Mouse (Mus musculus): ENCODE data around the gene Otop3.
A peak's percentile ranks its signal among the peaks of the same experiment; 100 is the strongest.
"Not testable (repeated sequence)": the region's sequence is repeated elsewhere in the genome, so short reads cannot be mapped to it uniquely, and the experiment has no call there.

Otop3 gene

DNA sequence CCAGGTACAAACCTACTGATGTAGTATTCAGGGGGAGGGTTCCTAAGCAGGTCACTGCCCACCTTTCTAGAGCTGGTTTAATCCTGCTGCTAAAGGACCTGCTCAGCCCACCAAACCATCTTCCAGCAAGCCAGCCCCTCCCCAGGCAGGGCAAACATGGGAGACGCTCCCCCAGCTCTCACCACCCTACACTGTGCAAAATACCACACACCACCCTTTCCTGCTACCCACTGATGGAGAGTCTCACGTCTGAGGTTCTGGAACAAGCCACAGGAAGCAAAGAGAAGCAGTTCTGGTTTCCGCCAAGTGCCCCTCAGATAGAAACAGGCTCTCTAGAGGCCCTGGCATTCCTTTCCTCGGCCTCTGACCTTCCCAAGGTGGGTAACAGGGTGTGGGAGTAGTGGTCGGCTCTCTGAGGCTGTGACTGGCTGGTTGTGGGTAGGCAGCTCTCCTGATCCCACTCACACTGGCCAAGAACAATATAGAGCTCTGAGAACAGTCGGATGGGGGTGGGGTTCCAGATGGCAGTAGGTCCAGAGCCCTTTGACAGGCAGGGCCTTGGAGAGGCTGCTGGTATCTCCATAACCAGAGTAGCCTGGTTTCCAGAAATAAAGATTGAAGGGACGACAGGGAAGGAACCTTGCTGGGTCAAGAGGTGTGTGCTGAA lies 31.6 kb downstream of the Otop3 start:
- no peak for DNase-seq (ENCODE audit: low read depth)

DNA sequence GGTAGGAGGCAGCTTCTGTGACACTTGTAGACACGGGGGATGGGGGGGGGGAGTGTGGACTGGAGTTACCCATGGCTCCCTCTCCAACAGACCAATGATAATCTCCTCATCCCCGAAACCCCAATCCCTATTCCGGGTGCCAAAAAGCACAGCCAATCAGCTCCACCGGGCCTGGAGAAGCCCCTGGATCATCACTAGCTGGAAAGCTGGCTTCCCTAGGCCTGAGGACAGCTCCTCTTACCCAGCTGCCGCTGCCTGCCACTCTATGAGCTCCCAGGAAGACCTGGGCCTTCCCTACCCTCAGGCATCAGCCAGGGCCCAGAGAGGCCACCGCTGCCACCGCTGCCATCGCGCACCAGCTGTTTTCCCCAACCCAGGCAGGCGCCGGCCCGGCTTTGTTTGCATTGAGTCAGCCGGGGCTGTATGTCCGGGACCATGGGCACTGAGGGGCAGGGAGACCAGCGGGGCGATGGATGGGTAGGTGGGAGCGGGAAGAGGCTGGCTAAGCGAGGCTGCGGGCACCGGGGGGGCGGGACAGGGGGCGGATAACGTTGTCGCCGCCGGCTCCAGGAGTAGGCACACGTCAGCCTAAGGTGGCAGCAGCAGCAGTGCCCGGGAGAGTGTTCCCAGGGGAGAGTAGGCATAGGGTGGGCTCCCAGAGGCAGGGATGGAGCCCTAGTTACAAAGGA lies 32.3 kb downstream of the Otop3 start:
- DNase-seq (ENCODE audit: low read depth): no peak

- DNase-seq (ENCODE audit: low read depth): peak; percentile 47
Measured at GRCm38 (mm10) chr11:115367395-115367944, 32.9 kb downstream of the Otop3 start, which contains the start of gene Hid1. Hid1 (minus strand) TSS chr11:115367756.

DNA sequence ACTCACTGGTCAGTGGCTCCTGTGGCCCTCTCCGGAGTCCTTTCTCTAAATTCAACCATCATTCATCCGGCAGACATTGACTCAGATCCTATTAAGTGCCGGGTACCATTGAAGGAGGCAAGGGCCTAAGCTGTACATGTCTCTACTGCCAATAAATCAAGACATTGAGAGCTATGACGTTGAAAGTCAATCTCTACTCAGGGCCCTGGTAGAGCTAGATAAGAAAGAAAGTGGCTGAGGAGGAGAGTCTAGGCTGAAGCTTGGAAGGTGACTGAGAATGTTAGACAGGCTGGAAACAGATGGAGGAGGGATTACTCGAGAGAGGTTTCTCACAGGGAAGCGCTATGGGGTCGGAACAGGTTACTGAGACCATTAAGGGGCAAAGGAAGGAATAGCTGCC lies 35.8 kb downstream of the Otop3 start:
- DNase-seq (ENCODE audit: low read depth): no peak

GRCm38 (mm10) chr11:115371354-115371753 lies 36.8 kb downstream of the Otop3 start:
- DNase-seq (ENCODE audit: low read depth): no peak

DNA sequence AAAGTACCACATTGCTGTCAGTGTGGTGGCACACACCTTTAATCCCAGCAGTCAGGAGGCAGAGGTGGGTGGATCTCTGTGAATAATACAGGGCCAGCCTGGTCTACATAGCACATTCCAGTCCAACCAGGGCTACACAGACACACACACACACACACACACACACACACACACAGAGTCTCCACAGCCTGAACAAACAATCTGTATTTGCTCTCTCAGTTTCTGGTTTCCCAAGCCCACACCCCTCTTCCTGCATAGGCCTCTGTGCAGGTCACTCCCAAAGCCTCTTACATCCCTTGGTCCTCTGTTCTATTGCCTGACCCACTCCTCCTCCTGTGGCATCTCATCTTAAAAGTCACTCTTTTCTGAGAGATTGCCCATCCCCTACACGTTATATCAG lies 37.5 kb downstream of the Otop3 start:
- DNase-seq (ENCODE audit: low read depth): no peak

- DNase-seq (ENCODE audit: low read depth): no peak
Measured at GRCm38 (mm10) chr11:115372737-115373136, 38.2 kb downstream of the Otop3 start.

DNA sequence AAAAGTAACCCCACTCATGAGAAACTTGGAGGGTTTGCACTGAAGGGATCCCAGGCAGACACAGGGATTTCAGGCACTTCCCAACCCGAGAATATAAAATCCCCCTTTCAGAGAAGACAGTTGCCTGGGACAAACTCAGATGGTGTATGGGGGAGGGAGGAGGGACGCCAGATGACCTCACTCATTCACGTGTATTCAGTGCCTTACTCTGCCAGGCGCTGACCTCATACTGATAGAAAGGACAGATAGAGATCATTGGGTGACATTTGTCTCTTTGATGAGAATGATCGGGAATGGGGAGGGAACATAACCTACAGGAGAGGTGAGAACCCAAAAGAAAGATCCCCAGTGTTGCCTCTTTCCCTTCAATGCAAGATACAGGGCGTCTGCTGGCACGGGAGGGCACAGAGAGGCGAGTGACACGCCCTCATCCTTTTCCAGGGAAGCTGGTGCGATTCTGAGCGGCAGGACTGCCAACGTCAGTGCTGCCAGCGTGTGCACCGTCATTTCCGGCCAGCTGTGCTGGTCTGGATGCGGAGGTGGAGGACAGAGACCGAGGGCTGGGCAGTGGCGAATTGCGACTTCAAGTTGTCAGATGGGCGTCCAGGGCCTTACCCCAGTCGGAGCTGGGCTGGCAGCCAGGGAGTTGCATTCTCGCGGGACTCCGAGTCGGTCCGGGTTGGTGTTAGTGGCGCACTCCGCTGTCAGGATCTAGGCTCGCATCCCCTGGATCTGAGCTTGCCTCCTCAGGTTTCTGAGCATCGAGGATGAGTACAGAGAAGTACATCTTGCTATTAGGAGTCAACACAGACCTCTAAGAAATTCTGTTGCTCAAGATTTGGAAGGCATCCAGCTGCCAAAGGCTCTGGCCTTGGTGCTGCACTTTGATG lies 39.5 kb downstream of the Otop3 start:
- no peak for DNase-seq (ENCODE audit: low read depth)

GRCm38 (mm10) chr11:115374695-115375425 lies 40.3 kb downstream of the Otop3 start:
- no peak for DNase-seq (ENCODE audit: low read depth)

DNA sequence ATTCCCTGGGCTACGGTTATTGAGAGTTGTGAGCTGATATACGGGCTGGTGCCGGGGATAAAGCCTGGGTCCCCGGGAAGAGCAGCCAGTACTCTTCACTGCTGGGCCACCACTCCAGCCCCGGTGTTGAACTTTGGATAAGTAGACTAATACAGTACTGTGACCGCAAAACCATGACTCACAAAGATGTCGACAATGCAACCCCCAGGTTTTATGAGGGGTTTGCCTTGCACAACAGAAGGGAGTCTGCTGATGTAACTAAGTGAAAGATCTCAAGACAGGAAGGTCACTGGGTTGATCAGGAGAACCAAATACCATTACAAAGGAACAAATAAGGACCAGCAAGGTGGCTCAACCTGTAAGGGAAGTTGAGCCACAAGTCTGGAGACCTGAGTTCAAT lies 42.2 kb downstream of the Otop3 start:
- DNase-seq (ENCODE audit: low read depth): no peak

GRCm38 (mm10) chr11:115377254-115377653 lies 42.7 kb downstream of the Otop3 start:
- no peak for DNase-seq (ENCODE audit: low read depth)

DNA sequence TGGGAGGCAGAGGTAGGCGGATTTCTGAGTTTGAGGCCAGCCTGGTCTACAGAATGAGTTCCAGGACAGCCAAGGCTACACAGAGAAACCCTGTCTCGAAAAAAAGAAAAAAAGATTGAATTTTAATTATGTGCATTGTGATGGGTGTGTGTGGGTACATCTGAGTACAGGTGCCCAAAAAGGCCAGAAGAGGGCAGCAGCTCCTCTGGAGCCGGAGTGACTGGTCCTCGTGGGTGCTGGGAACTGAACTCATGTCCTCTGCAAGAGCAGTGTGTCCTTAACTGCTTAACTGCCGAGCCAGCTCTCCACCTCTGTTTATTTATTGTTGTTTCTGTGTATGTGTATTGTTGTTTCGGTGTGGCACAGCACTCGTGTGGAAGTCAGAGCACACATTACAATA lies 43.3 kb downstream of the Otop3 start:
- DNase-seq (ENCODE audit: low read depth): no peak

DNA sequence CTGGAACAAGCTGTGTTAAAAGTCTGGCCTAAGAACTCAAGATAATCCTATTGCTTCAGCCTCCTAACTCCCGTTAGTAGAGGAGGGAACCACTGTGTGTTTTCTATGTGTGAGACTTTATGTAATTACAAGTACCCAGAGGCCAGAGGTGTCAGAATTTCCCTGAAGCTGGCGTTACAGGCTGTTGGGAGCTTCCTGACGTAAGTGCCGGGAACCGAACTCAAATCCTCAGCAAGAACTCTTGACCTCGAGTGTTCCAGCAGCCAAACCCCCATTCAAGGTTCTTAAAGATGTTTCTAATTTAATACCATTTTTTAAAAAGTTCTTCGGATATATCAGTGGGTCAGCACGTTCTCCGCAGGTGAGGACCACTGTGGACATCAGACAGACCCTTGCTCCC lies 46.7 kb downstream of the Otop3 start:
- DNase-seq (ENCODE audit: low read depth): no peak

DNA sequence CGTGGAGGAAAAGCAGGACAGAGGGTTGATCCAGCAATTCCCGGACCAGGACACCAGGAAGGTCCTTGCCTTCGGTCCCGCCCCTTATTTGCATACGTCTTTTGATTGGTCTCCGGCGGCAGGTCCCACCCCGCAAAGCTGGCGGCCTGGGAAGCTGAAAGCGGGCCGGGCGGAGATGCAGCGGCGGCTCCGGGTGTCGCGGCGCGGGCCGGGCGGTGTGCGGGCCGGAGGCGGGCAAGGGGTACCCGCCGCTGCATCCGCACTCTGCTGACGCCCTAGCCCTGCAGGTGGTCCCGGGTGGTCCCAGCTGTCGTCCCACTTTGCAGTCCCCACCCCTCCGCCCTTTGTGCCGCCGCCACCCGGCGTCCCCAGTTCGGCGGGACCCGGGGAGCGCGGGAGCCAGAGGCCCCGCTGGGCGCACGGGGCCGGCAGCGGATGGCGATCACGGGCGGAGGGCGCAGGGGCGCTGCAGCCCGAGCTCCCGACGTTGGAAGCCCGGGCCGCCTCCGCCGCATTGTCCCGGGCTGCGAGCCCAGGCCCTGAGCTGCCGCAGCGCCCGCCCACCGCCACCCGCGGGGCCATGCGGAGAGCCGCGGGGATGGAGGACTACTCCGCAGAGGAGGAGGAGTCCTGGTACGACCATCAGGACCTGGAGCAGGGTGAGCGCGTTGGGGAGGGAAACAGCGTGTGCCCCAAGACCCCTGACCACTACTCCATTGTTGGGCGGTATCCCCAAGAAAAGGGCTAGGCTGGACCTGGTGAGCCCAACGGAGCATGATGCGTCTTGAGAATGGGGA lies 47.4 kb downstream of the Otop3 start, which contains the start of gene Cdr2l:
TSS of gene Cdr2l (plus strand) at position 174 of the 797 bp plus-strand sequence.
- no peak for DNase-seq (ENCODE audit: low read depth)

- no peak for DNase-seq (ENCODE audit: low read depth)
Measured at GRCm38 (mm10) chr11:115382891-115383290, 48.4 kb downstream of the Otop3 start.

DNA sequence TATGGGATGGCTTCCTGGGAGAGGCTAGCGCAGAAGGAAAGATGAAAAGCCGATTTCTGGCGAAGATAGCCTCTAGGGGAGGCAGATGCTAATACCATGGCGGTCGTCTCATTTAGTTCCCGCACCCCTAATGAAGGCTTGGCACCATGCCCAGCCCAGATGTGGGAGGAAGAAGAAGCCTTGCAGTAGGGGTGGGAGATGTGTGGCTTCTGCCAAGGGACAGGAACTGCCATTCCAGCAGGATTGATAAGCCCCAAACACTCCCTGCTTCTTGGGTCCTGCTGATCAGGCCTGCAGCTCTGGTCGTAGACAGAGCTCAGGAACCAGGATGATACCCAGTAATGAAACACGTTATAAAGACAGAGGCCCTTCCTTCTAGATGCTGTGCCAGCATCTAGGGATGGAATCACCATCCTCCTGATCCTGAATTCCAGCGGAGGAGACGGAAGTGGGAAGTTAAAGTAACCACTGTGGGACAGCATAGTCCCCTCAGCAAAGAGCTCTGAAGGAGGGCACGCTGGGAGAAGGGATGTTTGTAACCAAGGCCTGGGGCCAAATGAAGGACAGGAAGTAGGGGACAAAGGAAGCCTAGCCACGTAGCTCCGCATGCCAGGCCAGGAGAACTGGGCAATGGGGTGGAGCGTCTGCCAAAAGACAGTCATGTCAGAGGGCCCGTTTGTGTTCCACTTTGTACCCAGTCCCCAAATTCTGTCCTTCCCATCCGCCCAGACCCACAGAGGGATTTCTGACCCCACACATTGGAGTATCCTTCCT lies 49.4 kb downstream of the Otop3 start:
- no peak for DNase-seq (ENCODE audit: low read depth)

GRCm38 (mm10) chr11:115384587-115384986 lies 50.1 kb downstream of the Otop3 start:
- DNase-seq (ENCODE audit: low read depth): no peak

GRCm38 (mm10) chr11:115386859-115387258 lies 52.3 kb downstream of the Otop3 start:
- DNase-seq (ENCODE audit: low read depth): not testable (repeated sequence)

DNA sequence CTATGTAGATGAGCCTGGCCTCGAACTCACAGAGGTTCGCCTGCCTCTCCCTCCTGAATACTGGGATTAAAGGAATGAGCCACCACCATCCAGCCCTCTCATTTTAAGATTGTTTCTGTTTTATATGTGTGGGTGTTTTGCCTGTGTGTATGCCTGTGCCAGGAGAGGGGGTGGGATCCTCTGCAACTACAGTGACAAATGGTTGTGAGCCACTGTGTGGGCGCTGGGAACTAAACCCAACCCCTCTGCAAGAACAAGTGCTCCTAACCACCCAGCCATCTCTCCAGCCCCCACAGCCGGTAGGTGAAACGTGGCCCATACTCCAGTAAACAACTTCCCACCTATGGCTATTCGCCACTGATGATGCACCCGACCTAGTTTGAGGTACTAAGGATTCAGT lies 56.8 kb downstream of the Otop3 start:
- DNase-seq (ENCODE audit: low read depth): no peak

DNA sequence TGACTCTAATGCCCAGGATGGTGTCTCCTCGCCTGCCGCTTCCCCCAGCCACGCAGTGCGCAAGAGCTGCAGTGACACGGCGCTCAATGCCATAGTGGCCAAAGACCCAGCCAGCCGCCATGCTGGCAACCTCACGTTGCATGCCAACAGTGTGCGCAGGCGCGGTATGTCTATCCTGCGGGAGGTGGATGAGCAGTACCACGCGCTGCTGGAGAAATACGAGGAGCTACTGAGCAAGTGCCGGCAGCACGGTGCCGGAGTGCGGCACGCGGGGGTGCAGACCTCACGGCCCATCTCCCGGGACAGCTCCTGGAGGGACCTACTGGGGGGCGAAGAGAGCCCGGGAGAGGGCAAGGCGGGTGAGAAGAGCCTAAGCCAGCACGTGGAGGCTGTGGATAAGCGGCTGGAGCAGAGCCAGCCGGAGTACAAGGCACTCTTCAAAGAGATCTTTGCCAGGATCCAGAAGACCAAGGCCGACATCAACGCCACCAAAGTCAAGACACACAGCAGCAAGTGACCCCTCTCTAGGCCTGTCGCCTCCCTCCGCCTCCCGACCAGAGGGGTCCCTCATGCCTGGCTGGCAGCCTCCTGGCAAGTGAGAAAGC lies 59.3 kb downstream of the Otop3 start:
- DNase-seq (ENCODE audit: low read depth): no peak
